Mouse (Mus musculus): ENCODE results near the gene Prdx1.
"Not testable (repeated sequence)": the region's sequence is repeated elsewhere in the genome, so short reads cannot be mapped to it uniquely, and the experiment has no call there.

The Prdx1 gene

DNA sequence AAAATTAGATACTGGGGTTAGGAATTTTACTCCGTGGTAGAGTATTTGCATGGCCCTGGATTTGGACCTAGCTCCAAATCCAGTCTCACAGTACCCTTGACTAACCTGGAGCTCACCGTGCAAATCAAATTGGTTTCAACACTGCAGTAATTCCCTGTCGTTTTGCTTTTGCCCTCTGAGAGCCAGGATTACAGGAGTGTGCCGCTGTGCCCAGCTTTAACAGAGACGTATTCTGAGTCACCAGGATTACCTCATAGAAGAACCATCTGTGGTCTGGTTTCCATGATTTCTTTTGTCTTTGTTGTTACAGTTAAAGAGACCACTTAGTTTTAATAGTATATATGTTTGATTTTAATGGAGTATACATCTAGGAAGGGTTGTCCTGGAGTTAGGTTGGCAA, 6.2 kb upstream of the Prdx1 start:
- no peak for DNase-seq (ENCODE audit: low spot score)

DNA sequence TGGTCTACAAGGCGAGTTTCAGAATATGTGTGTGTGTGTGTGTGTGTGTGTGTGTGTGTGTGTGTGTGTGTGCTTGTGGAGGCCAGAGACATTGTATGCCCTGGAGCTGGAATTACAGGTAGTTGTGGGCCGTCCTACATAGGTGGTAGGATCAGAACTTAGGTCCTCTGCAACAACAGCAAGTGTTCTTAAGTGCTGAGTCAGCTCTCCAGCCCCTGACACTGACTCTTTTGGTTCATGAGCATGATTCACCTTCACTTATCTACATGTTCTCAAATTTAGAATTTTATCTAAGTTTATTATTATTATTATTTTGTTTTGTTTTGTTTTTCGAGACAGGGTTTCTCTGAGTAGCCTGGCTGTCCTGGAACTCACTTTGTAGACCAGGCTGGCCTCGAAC, 4.8 kb upstream of the Prdx1 start:
- not testable (repeated sequence) for DNase-seq (ENCODE audit: low spot score)

DNA sequence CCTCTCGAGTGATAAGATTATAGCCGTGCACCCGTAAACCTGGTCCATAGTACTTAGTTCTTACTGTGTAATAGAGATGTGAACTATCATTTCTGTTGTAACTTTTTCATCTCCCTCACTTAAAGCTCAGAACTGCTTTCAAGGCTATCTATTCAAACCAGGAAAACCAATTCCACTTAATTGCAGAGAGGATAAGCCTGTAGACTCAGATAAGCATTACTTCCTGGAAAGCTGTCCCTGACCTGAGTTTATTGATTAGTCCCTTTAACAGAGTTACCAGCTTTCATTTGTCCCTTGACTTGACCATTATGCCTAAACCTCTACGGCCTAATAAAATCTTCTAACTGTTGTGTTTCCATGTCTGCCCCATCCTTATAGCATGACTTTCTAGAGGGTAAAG, 1.4 kb upstream of the Prdx1 start:
- DNase-seq (ENCODE audit: low spot score) = no peak

DNA sequence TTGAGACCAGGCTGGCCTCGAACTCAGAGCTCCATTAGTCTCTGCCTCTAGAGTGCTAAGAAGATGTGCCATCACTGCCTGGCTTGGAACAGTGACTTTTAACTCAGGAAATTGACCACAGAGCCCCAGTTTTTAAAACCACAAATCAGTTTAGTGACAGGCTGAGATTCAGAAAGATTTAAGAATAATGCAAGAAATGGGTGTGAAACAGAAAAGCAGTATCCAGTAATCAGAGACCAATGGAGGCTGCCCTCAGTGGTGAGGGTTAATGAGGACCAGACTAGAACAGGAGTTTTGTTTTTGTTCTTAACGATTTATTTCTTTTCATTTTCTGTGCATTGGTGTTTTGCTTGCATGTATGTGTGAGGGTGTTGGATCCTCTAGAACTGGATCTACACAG, 679 bp upstream of the Prdx1 start:
- no peak for DNase-seq (ENCODE audit: low spot score)

DNA sequence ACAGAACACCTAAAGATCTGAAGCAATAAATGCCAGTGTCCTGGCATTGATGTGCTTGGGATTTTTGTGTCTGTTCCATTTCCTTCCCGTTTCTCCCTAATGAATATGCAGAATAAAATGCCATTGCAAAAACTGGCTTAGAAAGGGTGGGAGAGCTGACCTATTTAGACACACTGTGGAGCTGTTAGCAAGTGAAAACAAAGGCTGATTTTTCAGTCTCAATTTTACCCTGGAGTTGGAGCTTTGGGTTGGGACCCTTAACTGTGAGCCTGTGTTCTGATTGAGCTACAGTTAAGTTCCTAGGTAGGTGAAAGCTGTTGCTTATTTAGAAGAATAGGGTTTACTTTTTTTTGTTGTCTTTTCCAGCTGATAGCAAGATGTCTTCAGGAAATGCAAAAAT, 1.7 kb downstream of the Prdx1 start:
- DNase-seq (ENCODE audit: low spot score) = no peak

DNA sequence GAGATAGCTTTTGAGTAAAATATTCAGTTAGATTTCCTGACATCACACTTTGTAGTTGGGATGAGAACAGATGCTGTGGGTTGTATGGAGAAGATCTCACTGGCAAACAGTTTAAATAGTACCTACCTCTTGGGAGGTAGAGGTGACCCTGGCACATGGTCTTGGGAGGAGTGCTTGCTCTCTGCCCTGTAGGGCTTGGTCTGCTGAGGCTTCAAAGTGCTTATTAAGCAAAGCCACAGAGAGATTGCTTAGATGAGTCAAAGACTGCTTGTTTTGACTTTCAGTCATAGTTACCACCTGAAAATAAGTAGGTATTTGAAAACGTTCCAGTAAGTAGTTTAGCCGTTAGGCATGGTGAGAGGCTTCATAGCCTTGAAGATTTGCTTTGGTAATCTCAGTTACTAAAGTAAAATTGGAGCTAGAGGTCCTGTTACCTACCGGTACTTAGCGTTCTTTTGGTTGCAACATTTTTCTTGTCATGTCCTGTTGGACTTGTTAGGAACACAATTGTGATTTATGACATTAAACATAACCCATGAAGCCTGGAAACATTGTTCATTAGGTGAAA, 4.0 kb downstream of the Prdx1 start:
- no peak for DNase-seq (ENCODE audit: low spot score)

DNA sequence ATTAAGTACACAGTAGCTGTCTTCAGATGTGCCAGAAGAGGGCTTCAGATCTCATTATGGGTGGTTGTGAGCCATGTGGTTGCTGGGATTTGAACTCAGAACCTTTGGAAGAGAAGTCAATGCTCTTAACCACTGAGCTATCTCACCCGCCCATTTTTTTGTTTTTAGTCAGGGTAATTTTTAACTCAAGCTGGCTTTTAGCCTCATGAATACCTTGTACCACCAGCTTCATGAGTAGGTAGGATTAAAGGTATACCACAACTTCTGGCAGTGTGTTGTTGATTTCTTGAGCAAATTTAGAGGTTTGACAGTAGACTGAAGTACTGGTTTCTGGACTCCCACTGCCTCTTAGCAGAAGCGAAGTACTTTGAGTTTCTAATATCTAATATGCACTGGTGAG, 6.8 kb downstream of the Prdx1 start:
- DNase-seq (ENCODE audit: low spot score) = no peak

DNA sequence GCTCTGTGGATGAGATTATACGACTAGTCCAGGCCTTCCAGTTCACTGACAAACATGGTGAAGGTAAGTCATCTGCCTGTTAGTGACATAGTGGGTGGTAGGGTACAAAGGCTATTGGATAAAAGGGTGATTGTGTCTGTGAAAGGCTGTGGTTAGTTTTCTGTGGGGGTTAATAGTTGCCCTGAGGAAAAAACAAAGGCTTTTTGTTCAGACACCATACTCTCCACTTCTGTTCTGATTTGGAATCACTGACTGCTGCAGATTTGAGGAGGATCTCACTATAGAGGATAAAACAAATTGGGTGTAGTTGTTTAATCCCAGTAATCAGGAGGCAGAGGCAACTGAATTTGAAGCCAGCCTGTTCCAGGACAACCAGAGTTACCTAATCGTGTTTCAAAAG, 8.4 kb downstream of the Prdx1 start:
- DNase-seq (ENCODE audit: low spot score) = no peak

DNA sequence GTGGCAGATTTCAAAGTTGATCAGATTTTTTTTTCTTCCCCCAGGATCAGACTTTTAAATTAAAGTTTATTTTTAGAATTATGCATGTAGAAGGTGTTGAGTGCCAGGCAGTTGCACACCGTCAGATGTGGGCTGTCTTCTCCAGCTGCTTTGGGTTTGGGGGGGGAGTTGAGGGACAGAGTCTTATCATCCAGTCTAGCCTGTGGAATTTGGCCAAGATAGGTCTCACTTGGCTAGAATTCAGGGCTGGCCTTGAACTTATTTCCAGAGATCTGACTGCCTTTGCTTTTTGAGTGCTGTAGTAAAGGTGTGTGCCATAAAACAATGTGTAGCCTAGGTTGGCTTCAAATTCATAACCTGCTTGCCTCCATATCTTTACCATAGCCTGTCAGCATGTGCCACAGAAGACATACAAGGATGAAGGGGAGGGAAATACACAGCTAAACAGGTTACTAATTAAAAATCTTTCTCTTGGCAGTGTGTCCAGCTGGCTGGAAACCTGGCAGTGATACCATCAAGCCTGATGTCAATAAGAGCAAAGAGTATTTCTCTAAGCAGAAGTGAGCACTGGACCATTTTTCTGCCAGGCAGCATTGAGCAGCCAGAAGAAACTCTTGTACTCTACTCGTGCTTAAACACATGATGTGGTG, 13.5 kb downstream of the Prdx1 start:
- DNase-seq (ENCODE audit: low spot score) = no peak

DNA sequence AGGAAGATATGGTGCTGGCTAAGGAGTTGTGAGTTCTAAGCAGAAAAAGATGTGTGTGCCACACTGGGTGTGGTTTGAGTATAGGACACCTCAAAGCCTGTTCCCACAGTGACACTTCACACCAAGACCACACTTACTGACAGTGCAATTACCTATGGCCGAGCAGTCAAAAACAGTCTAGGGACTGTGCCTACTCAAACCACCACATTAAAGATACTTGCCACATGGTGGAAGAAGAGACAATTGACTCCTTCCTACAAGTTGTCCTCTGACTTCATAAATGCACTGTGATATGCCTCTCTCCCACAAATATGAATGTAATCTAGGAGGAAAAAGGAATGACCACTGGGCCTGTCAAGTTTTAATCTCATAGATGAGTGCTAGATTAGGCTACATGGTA, 15.6 kb downstream of the Prdx1 start:
- no peak for DNase-seq (ENCODE audit: low spot score)

DNA sequence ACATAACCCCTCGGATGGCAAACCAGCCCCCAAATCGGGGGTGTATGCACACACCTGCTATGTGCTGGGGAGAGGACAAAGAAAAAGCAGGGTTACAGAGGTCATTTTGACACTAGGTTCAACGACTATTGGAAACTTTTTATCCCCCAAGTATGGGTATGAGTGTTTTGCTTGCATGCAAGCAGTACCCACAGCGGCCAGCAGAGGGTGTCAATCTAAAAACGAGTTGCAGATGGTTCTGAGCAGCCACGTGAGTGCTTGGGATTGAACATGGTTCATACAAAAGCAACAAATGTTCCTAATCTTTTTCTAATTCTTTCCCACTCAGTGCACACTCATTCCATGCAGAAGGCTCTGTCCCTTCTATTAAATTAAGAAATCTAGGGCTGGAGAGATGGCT, 18.5 kb downstream of the Prdx1 start:
- DNase-seq (ENCODE audit: low spot score) = peak; percentile 81

DNA sequence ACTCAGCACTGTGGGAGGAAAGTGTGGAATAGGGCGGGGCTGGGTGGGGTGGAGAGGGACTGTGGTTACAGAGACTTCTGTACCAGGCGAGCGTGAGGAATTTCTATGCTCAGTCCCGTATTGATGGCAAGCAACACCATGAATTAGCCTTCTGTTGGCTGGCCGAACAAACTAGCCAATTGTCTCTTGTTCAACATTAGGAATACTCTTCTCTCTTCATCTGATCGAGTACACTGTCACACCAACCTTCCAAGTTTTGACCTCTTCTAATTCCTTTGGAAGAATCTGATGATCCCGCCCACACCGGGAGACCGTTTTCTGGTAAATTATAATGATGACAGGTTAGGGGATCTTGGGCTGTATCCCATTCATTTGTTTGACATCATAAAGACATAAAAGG, 22.3 kb downstream of the Prdx1 start:
- DNase-seq (ENCODE audit: low spot score) = no peak

DNA sequence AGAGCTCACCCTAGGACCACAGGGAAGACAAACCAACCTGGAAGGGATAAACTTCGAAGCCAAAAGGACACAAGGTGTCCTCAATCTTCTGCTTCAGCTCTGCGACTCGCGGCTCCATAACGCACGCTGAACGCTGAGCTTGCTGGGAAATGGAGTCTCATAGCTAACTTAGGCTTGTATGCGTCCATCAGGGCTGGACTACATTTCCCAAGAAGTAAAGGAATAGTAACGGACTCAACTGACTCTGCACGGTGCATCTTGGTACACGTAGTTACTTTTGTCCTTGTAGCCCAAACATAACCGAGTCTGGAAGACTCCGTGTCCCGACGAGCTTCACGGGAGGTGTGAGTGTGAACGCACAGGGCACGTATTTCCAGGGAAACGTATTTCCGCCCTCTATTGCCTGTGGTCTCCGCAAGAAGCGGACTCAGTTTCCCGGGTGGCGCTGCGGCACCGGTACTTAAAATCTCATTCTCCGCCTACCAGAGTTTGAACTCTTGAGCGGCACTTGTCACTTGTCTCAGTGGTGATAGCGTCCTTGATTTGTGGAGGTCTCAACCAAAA, 22.9 kb downstream of the Prdx1 start, which contains the start of the genes Mmachc and Ccdc163:
Mmachc (minus strand) TSS at position 206 of the 564 bp plus-strand sequence.
Ccdc163 (plus strand) TSS at position 309 of the 564 bp plus-strand sequence.
- peak; percentile 98 for DNase-seq (ENCODE audit: low spot score)

DNA sequence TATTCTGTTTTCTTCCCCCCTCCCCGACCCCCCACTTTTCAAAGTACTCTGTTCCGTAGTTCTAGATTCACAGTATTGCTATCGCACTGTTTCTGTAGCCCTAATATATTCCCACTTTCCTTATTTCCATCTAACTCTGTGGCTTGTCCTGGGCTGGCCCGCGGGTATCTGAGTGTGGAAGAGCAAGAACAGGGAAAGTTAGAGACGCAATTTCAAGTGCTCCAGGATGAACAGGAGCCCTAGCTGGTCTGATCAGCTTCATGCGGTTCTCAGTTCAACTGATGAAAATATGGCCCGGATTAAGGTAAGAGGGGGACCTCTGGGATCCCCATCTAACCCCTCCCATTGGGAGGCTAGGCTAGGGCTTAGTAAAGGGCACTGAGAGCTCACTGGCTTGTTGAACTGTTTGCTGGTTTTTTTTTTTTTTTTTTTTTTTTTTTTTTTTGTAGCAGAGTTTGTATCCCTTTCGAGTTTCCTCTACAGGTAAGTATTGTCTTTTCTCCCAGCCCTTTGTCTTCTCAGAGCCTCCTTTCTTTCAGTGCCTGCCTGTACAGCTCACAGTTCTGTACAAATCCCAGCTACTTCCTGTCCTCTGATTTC, 23.5 kb downstream of the Prdx1 start:
- no peak for DNase-seq (ENCODE audit: low spot score)

DNA sequence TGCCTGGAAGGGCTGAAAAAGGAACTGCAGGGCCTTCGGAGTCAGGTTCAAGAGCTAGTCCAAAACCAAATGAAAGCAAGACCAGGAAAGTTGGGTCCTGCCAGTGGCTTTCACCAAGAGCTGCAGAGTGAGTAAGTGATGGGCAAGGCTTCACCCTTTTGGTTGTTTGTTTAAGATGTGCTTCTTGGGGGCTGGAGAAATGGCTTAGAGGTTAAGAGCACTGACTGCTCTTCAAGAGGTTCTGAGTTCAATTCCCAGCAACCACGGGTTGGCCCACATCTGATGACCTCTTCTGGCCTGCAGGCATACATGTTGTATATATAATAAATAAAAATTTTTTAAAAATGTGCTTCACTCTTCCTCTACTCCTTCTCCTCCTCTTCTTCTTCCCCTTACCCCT, 24.8 kb downstream of the Prdx1 start:
- DNase-seq (ENCODE audit: low spot score) = no peak

DNA sequence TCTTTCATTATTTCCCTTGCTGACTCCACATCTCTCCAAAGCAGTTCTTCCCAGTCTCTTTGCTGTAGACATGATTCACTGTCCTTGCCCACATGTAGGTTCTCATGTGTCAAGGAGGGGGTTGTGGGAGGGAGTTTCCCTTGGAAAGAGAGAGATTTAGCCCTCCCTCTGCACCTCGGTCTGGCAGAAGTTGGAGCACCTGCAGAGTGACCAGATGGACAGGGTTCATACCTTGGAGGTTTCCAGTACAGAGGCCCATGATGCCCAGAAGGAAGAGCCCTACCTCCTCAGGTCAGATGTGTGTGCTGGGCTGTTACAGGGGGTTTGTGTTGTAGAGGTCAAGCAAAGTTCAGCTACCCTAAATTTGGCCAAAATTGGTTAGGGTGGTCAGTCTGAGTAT, 27.2 kb downstream of the Prdx1 start:
- no peak for DNase-seq (ENCODE audit: low spot score)

DNA sequence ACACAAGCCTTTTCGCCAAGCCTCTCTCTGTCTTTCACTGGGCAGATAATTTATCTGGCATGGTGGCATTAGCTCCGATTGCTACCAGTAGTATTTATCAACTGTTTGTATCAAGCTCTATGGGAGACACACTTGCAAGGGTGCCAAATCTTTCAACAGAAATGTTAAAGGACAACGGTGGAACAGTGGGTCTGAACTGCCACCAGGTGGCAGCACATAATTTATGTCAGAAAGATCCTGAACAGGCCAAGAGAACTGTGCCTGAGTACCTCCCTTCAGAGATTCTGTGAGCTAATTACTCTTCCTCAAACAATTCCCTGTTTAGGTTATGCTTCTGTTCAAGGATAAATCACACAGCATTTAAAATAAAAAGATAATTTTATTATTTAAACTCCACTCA, 34.1 kb downstream of the Prdx1 start:
- peak; percentile 89 for DNase-seq (ENCODE audit: low spot score)

DNA sequence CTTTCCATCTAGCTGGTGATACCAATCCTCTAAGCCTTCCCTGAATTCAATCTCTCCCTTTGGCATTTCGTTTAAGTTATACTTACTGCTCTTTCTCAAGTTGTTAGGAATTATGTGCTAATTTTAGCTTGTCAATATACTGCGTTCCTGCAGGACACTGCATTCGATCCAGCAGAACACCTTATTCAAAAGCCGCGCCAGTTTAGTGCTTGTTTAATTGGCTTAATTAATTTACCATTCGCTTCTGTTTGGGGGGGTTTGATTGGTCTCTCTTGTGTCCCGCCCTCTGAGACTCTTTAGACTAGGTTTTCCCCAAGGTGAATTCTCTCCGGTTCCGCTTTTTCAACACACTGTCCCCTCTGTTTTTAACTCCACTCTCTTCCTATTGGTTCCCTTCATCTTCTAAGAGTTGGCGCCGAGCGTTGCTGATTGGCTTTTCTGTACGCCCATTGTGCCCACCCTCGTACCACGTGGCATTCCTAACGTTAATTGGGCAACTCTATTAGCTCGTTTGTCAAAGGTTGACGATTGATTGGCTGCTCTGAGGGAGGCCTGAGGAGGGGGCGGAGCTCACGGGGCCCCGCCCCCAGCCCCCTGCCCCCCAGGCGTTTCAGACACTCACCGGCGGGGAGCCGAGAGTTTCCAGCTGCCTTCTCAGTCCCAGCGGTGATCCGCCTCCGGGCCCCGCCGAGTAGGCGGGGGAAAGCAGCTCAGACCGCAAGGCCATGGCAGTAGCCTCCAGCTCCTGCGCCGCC, 35.2 kb downstream of the Prdx1 start, which contains the start of gene Tesk2:
Tesk2 (plus strand) TSS at position 606 of the 755 bp plus-strand sequence.
- peak; percentile 100 for DNase-seq (ENCODE audit: low spot score)

DNA sequence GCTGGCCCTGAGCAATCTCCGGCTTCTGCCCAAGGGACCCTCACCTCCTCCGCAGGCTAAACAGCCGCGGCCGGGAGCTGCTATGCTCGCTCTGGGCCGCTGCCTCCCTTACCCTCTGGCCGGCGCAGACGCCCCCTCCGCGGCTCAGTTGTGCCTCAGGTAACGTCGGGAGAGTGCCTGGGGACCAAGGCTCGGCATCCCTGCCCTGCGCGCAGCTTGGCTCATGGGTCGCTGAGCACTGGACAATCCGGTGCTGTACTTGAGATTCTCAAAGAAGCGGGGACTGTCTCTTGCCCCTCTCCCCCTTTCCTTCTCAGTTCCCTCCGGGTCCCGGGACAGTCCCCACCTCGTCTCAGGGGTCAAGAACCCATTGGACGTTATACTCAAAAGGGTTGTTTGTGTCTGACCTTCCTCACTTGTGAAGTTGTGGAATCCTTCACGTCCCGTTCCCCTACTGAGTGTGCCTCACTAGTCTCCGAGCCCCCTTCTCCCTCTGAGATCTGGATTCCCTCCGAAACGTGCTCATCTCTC, 35.8 kb downstream of the Prdx1 start:
- peak; percentile 48 for DNase-seq (ENCODE audit: low spot score)

DNA sequence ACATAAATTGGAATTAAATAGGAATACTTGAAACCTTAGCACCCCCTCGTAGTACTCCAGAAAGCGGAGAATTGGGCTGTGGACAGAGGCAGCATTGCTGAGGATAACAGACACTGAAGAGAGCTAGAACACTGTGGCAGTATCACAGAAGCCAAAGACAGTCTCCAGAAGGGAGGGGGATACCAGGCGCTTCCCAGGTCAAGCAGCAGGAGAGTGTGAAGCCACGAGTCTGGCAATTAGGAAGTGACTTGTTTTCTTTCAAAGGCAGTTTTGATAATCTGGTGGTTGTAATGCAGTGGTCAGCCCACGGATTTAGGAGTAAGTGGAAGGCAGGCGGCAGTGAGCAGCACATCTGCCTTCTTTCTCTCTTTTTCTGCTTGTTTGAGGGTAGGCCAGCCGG, 36.9 kb downstream of the Prdx1 start:
- no peak for DNase-seq (ENCODE audit: low spot score)

DNA sequence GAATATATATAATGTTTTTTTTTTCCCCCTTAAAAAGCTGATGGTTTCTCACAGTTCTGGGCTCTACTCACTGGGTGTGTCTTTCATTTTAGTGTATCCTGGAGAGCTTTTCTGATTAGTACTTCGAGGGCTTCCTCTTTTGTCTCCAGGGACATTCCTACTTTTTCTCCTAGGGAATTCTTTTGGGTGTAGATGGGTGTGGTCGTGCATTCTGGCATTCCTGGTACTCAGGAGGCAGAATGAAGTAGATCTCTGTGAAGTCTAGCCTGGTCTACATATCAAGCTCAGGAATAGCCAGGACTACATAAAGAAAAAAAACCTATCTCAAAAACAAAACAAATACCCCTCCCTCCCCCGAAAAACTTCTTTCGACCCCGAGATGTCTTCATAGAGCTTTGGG, 40.1 kb downstream of the Prdx1 start:
- DNase-seq (ENCODE audit: low spot score) = no peak

DNA sequence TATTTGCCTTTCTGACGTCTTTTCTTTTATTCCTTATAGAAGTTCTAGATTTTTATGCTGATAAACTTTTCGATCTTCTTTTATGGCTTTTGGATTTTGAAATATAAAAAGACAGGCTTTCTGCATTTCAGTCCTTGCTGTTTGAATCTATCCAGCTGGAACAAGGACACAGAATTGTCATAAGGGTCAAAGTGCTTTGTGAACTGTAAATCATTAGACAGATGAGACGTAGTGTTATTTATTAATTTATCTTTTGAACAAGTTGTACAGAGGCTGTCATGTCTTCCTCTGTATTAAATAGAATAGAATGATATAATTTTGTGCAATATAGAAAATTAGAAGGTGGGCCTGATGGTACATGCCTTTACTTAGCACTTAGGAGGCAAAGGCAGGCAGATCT, 42.1 kb downstream of the Prdx1 start:
- no peak for DNase-seq (ENCODE audit: low spot score)
